Comparison of ENCODE assay signal across 8 mouse cellular contexts in the genomic region with DNA sequence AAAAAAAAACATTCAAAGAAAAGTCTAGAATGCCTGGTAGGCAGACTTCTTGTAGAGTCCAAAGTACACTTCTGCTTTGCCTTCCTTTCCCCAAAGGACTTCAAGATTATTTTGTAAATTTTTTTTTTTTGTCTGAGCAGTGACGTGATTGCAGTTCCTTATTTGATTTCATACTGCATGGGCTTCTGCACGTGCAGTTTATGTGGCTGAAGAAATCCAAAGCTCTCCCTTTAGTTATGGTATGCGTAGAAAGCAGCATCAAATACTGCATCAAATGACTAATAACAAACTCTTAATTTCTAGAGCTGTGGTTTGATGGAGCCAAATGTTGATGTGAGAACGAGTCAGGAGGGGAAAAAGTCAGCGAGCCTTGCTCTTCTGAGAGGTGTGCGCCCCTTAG. TPM values are rescaled to one million over a fixed set of nuclear protein-coding genes. Genes with fewer than 3 reads are reported as not detected.
DNase-seq lines count a peak whose midpoint lies in the region; ATAC-seq and TF ChIP-seq lines count a peak whose summit lies in the region.

No protein-coding gene starts in this region.

- no peaks in the 10 kb centered on the region for H3K36me3 ChIP-seq in testis, adult 2 months (ENCODE audit: control insufficient read depth, insufficient read depth, low read length)
- no peaks in the 10 kb centered on the region for H3K36me3 ChIP-seq in forebrain, embryonic 16.5 days (ENCODE audit: control insufficient read depth, insufficient read depth)
- no peaks in the 10 kb centered on the region; the same call in 1 of the 2 replicates for H3K36me3 ChIP-seq in liver, embryonic 13.5 days
- no peaks in the 10 kb centered on the region for H3K36me3 ChIP-seq in stomach, embryonic 16.5 days (ENCODE audit: control insufficient read depth, insufficient read depth, low read length)

- H3K4me1 ChIP-seq in testis, adult 2 months (ENCODE audit: control insufficient read depth, insufficient read depth, low read length): peaks cover 6% of the 10 kb centered on the region
- peaks cover 27% of the 10 kb centered on the region for H3K4me1 ChIP-seq in forebrain, embryonic 16.5 days (replicated peaks; ENCODE audit: control insufficient read depth, insufficient read depth, low read length)
- peaks cover 34% of the 10 kb centered on the region for H3K4me1 ChIP-seq in liver, embryonic 13.5 days (replicated peaks)
- H3K4me1 ChIP-seq in stomach, embryonic 16.5 days (ENCODE audit: control insufficient read depth, insufficient read depth, low read length): peaks cover 12% of the 10 kb centered on the region

- H3K9me3 ChIP-seq in forebrain, embryonic 16.5 days (ENCODE audit: control insufficient read depth, low read length): no peaks in the 10 kb centered on the region
- no peaks in the 10 kb centered on the region for H3K9me3 ChIP-seq in liver, embryonic 13.5 days (replicated peaks)
- H3K9me3 ChIP-seq in stomach, embryonic 16.5 days (replicated peaks; ENCODE audit: control insufficient read depth, low read length): no peaks in the 10 kb centered on the region

- no peak for TF ChIP-seq CTCF in testis, adult 2 months (IDR thresholded peaks at IDR 0.05; ENCODE audit: control insufficient read depth, insufficient read depth, insufficient replicate concordance, low read depth, low read length)

- no peak overlapping the region for H3K27ac ChIP-seq in testis, adult 2 months (ENCODE audit: control insufficient read depth, insufficient read depth, low read depth, low read length)
- no peak overlapping the region for H3K27ac ChIP-seq in forebrain, embryonic 16.5 days (ENCODE audit: low read length)
- no peak overlapping the region for H3K27ac ChIP-seq in liver, embryonic 13.5 days
- H3K27ac ChIP-seq in stomach, embryonic 16.5 days (ENCODE audit: low read length): no peak overlapping the region

- H3K27me3 ChIP-seq in testis, adult 2 months (ENCODE audit: control insufficient read depth, insufficient read depth, low read length): no peaks in the 10 kb centered on the region
- H3K27me3 ChIP-seq in forebrain, embryonic 16.5 days (replicated peaks; ENCODE audit: control insufficient read depth, insufficient read depth, low read length): no peaks in the 10 kb centered on the region
- no peaks in the 10 kb centered on the region for H3K27me3 ChIP-seq in liver, embryonic 13.5 days
- H3K27me3 ChIP-seq in stomach, embryonic 16.5 days (ENCODE audit: control insufficient read depth, insufficient read depth, low read length): no peaks in the 10 kb centered on the region

- ATAC-seq in forebrain, embryonic 16.5 days: no peak
- ATAC-seq in liver, embryonic 13.5 days (ENCODE audit: low read depth): no peak
- no peak for ATAC-seq in stomach, embryonic 16.5 days (ENCODE audit: insufficient read depth, low FRiP score)

- DNase-seq in testis, postnatal 14 days (ENCODE audit: low spot score): no peak
- DNase-seq in liver, embryonic 13.5 days: no peak
- no peak for DNase-seq in layer of hippocampus, adult 8-10 months (ENCODE audit: low spot score in 2 of 2)
- DNase-seq in left cerebral cortex, postnatal 4 days: no peak
- no peak for DNase-seq in left cerebral cortex, postnatal 36 days (ENCODE audit: low spot score in 2 of 2)

- peak overlapping the region; percentile 57 for H3K4me2 ChIP-seq in forebrain, embryonic 16.5 days (ENCODE audit: low read length)
- H3K4me2 ChIP-seq in liver, embryonic 13.5 days: peak overlapping the region; percentile 52
- H3K4me2 ChIP-seq in stomach, embryonic 16.5 days (ENCODE audit: low read depth, low read length): peak overlapping the region; percentile 69

- H3K9ac ChIP-seq in forebrain, embryonic 16.5 days (replicated peaks; ENCODE audit: low read depth, low read length): peak overlapping the region; percentile 14; the same call in 1 of the 2 replicates
- peak overlapping the region; percentile 39; the same call in 1 of the 2 replicates for H3K9ac ChIP-seq in liver, embryonic 13.5 days
- peak overlapping the region; percentile 60 for H3K9ac ChIP-seq in stomach, embryonic 16.5 days (ENCODE audit: low read length)

- peak overlapping the region; percentile 24 for H3K4me3 ChIP-seq in testis, adult 2 months (ENCODE audit: control insufficient read depth, low read depth, low read length)
- H3K4me3 ChIP-seq in forebrain, embryonic 16.5 days (replicated peaks; ENCODE audit: low read length): peak overlapping the region; percentile 31
- peak overlapping the region; percentile 29 for H3K4me3 ChIP-seq in liver, embryonic 13.5 days (replicated peaks)
- peak overlapping the region; percentile 43 for H3K4me3 ChIP-seq in stomach, embryonic 16.5 days (replicated peaks; ENCODE audit: low read length)

- TF ChIP-seq POLR2A in testis, adult 2 months (IDR thresholded peaks at IDR 0.05; ENCODE audit: control insufficient read depth, low read depth, low read length): no peak

- WGBS in forebrain, embryonic 16.5 days: 23% methylated on average over 6 of the region's 6 CpGs
- WGBS in liver, embryonic 13.5 days (ENCODE audit: insufficient replicate concordance): 39% methylated on average over 6 of the region's 6 CpGs
- 24% methylated on average over 6 of the region's 6 CpGs for WGBS in stomach, embryonic 16.5 days

- intact Hi-C loops in left cerebral cortex, postnatal 4 days (cut with DNase I): no loop called here
- intact Hi-C loops in left cerebral cortex, postnatal 36 days (cut with DNase I): no loop called here

RNA-seq across cellular contexts. Expression of gene Pten, which starts 3.2 kb away (rescaled TPM):
- 15.1 and 15.4 TPM in 2 replicates for polyA plus RNA-seq in testis, adult 2 months (2012; rRNA removed)
- polyA plus RNA-seq in forebrain, embryonic 16.5 days (2015; fragmentation: Nextera tagmentation; extraction: Ambion mirVana): 11.5 and 13.4 TPM in 2 replicates
- polyA plus RNA-seq in liver, embryonic 13.5 days (2015; fragmentation: Nextera tagmentation; extraction: Ambion mirVana): 2.8 and 3.2 TPM in 2 replicates
- polyA plus RNA-seq in stomach, embryonic 16.5 days (2015; fragmentation: Nextera tagmentation; extraction: Ambion mirVana): 7.1 and 8.2 TPM in 2 replicates
- total RNA-seq in layer of hippocampus, adult 8-10 months (2022): 100 to 1,000 TPM; 105 to 119 (median 113) TPM
- total RNA-seq in left cerebral cortex, postnatal 4 days (2021): 100 to 1,000 TPM; 144 to 149 TPM
- 100 to 1,000 TPM; 146 to 153 TPM for total RNA-seq in left cerebral cortex, postnatal 36 days (2021)

RNA-seq across cellular contexts. Expression of gene Atad1, which starts 20.9 kb away (rescaled TPM):
- polyA plus RNA-seq in testis, adult 2 months (2012; rRNA removed): 66.6 and 90.4 TPM in 2 replicates
- polyA plus RNA-seq in forebrain, embryonic 16.5 days (2015; fragmentation: Nextera tagmentation; extraction: Ambion mirVana): 123 and 129 TPM in 2 replicates
- polyA plus RNA-seq in liver, embryonic 13.5 days (2015; fragmentation: Nextera tagmentation; extraction: Ambion mirVana): 25.3 and 32.4 TPM in 2 replicates
- polyA plus RNA-seq in stomach, embryonic 16.5 days (2015; fragmentation: Nextera tagmentation; extraction: Ambion mirVana): 65.1 and 68.7 TPM in 2 replicates
- 100 to 1,000 TPM in 1 of 4 experiments, 10 to 100 TPM in 3; 89.9 to 100 (median 92.7) TPM for total RNA-seq in layer of hippocampus, adult 8-10 months (2022)
- 100 to 1,000 TPM; 101 to 104 TPM for total RNA-seq in left cerebral cortex, postnatal 4 days (2021)
- 10 to 100 TPM; 94.7 to 97.0 TPM for total RNA-seq in left cerebral cortex, postnatal 36 days (2021)
